Mouse (Mus musculus): ENCODE data around the gene Suclg2.

GRCm38 (mm10) chr6:95731570-95732367 lies 13.2 kb upstream of the Suclg2 start:
- TF ChIP-seq CTCF (IDR thresholded peaks at IDR 0.05; ENCODE audit: insufficient read depth, low read length) (no peak), POLR2A (IDR thresholded peaks at IDR 0.05; ENCODE audit: borderline replicate concordance, extremely low read depth, low read depth, low read length) (no peak)
